12 mouse cellular contexts compared by ENCODE assay signal in the genomic region with DNA sequence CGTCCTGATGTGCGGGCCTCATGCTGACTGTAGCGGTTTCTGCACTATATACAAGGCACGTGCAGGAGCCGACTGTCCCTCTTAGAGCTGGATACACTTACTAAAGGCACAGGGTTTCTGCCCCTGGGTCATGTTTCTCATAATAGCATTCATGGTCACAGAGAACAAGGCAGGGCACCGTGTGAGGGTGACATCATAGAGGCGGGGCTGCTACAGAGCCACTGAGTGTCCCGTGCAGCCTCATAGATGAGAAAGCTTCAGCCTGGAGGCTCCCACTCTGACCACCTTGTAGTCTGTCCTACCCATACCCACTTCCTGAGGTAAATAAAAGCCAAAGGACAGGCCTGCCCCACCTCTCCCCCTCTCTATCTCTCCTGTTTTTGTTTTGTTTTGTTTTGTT.
DNase-seq lines count a peak whose midpoint lies in the region; ATAC-seq lines count a peak whose summit lies in the region.
"Had no signal": no experiment of that assay in that cellular context is flagged by ENCODE, and none has a peak within 500 bp of the region (broad histone marks: within the 10 kb centered on the region; RNA-seq: fewer than 3 reads in every experiment).

No protein-coding gene starts in this region.

- H3K4me1 ChIP-seq in heart, embryonic 12.5 days (replicated peaks): peaks cover 11% of the 10 kb centered on the region
- 0 out of 2 replicates have a peak, but pooled peaks cover 2% of the 10 kb centered on the region for H3K4me1 ChIP-seq in hindbrain, embryonic 11.5 days (replicated peaks; ENCODE audit: control insufficient read depth, insufficient read depth, low read length)

- peak; percentile 17 to 21 for DNase-seq in heart, adult 9 months (ENCODE audit: low spot score in 2 of 2)
- DNase-seq in MN1 (ENCODE audit: low spot score): peak; percentile 65
- peak; percentile 74 to 79 for DNase-seq in adrenal gland, postnatal 36 days
- DNase-seq in hindbrain, embryonic 11.5 days (ENCODE audit: low spot score): no peak
- DNase-seq in ovary, postnatal 10 days (ENCODE audit: low spot score): no peak
- DNase-seq in lung, postnatal 4 days: no peak
- no peak for DNase-seq in kidney, adult 11 months
- DNase-seq: kidney, postnatal 4 days; thymus, postnatal 14 days had no signal

- H3K27me3 ChIP-seq in heart, embryonic 12.5 days (replicated peaks): no peaks in the 10 kb centered on the region
- H3K27me3 ChIP-seq in hindbrain, embryonic 11.5 days (ENCODE audit: control insufficient read depth, insufficient read depth, low read length): no peaks in the 10 kb centered on the region

- H3K4me2 ChIP-seq in heart, embryonic 12.5 days: no peak overlapping the region
- H3K4me2 ChIP-seq in hindbrain, embryonic 11.5 days (replicated peaks; ENCODE audit: low read depth, low read length): no peak overlapping the region

- no peak overlapping the region for H3K9ac ChIP-seq in heart, embryonic 12.5 days
- no peak overlapping the region for H3K9ac ChIP-seq in hindbrain, embryonic 11.5 days (ENCODE audit: low read depth, low read length)
- H3K9ac ChIP-seq: liver, embryonic 14.5 days had no signal

- no peaks in the 10 kb centered on the region for H3K36me3 ChIP-seq in heart, embryonic 12.5 days
- no peaks in the 10 kb centered on the region for H3K36me3 ChIP-seq in hindbrain, embryonic 11.5 days (ENCODE audit: control insufficient read depth, insufficient read depth, low read length)

- H3K4me3 ChIP-seq in heart, embryonic 12.5 days: no peak overlapping the region
- H3K4me3 ChIP-seq in hindbrain, embryonic 11.5 days (ENCODE audit: low read depth, low read length): no peak overlapping the region

- 51% methylated on average over 8 of the region's 8 CpGs for WGBS in heart, embryonic 12.5 days
- 35% methylated on average over 8 of the region's 8 CpGs for WGBS in hindbrain, embryonic 11.5 days

- no peak overlapping the region for H3K27ac ChIP-seq in heart, embryonic 12.5 days (ENCODE audit: poor library complexity, severe bottlenecking)
- H3K27ac ChIP-seq in hindbrain, embryonic 11.5 days (ENCODE audit: low read depth, low read length): no peak overlapping the region
- H3K27ac ChIP-seq: liver, embryonic 14.5 days had no signal

- no peak for ATAC-seq in heart, embryonic 12.5 days (ENCODE audit: insufficient number of reproducible peaks, low FRiP score)
- ATAC-seq in hindbrain, embryonic 11.5 days (ENCODE audit: low FRiP score): peak; percentile 66
- ATAC-seq: CD4-positive, CD25-positive, alpha-beta regulatory T cell, adult 4 months had no signal

- H3K9me3 ChIP-seq in heart, embryonic 12.5 days (replicated peaks): 0 out of 2 replicates have a peak, but pooled peaks cover 9% of the 10 kb centered on the region
- H3K9me3 ChIP-seq in hindbrain, embryonic 11.5 days (ENCODE audit: control insufficient read depth, low read length): no peaks in the 10 kb centered on the region

Comparison
In these comparisons a context has a peak if more than half of its experiments do, and no peak if none do; other contexts are left out.
1. DNase-seq: peak in heart, adult 9 months (2 of 2), MN1 (single experiment) and adrenal gland, postnatal 36 days (2 of 2); none in hindbrain, embryonic 11.5 days (single experiment), ovary, postnatal 10 days (single experiment), lung, postnatal 4 days (0 of 2) and kidney, adult 11 months (single experiment).